Mouse (Mus musculus) left cerebral cortex, postnatal 4 days (tissue): ENCODE data around the gene Il12rb1. TPM values are rescaled to one million over a fixed set of nuclear protein-coding genes. Genes with fewer than 3 reads are reported as not detected.

ENCODE experiments used
- DNase-seq: peaks from one replicate; pipeline ENCODE4 v3.0.0-alpha.2; 2022
- intact Hi-C: fragments of 180-260 bp; cut with DNase I; formaldehyde crosslinking; loops from one replicate; pipeline ENCODE4 v1.15.1; 2025
- total RNA-seq, 2 experiments: library from RNA; stranded (reverse); gene quantifications; 2 replicates each; pipeline ENCODE4 v1.2.3; 2021

The Il12rb1 gene
- total RNA-seq, 2 experiments from 2014 or later: 0.20 to 0.22 TPM

- peak; percentile 83 for DNase-seq
- intact Hi-C loops: no loop called here
These were observed 34.8 kb upstream of the Il12rb1 start for GRCm38 (mm10) chr8:70773410-70773809.

DNA sequence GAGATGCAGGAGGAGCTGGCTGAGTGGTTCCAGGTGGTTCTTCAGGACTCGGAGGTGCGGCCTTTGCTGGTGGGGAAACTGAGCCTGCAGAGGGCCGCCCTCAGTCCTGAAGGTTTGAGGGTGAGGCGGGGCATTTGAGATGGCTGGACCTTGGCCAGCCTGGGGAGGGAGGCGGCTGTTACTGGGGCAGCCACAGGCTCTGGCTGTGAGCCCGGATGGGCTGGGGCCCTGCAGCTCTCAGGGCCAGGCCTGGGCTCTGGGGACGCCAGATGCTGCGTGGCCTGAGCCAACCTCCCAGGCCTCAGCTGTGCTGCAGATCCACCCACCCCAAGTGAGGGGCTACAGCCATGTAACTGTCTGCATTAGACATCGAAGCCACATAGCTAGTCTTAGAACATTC is 34.4 kb upstream of the Il12rb1 start:
- peak; percentile 97 for DNase-seq
- intact Hi-C loops: no loop called here

GRCm38 (mm10) chr8:70774740-70775139 is 33.5 kb upstream of the Il12rb1 start:
- DNase-seq: peak; percentile 42
- intact Hi-C loops: no loop called here

GRCm38 (mm10) chr8:70775227-70775626 is 33.0 kb upstream of the Il12rb1 start:
- intact Hi-C loops: no loop called here

DNA sequence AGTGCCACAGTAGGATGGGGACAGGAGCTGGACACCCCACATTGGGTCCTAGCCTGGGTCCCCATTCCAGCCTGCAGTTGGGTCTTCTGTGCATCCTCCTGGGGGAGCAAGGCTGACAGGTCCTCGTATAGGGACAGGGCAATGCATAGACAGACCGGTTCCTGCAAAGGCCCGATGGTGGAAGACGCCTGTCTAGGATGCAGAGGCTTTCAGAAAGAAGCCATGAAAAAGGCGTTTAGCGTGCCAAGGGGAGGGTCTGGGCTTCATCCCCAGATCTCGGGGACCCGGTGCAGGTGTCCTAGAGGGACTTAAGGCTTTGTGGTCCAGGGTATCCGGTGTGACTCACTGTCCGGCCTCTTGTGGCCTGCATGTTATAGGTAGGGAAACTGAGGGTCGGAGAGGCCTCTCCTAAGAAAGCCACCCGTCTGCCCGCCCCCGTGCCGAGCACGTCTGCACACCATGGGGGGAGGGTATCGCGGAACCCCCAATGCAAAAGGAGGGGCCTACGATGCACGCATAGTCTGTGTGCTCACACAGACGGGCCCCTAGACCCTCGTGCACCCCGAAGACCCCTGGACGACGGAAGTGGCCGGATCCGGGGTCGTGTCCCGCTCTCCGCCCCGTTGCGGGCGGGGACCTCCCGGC is 32.3 kb upstream of the Il12rb1 start:
- intact Hi-C loops: no loop called here
- no peak for DNase-seq

More at GRCm38 (mm10) chr8:70775227-70775626, 33.0 kb upstream of the Il12rb1 start:
- DNase-seq: peak; percentile 45

DNA sequence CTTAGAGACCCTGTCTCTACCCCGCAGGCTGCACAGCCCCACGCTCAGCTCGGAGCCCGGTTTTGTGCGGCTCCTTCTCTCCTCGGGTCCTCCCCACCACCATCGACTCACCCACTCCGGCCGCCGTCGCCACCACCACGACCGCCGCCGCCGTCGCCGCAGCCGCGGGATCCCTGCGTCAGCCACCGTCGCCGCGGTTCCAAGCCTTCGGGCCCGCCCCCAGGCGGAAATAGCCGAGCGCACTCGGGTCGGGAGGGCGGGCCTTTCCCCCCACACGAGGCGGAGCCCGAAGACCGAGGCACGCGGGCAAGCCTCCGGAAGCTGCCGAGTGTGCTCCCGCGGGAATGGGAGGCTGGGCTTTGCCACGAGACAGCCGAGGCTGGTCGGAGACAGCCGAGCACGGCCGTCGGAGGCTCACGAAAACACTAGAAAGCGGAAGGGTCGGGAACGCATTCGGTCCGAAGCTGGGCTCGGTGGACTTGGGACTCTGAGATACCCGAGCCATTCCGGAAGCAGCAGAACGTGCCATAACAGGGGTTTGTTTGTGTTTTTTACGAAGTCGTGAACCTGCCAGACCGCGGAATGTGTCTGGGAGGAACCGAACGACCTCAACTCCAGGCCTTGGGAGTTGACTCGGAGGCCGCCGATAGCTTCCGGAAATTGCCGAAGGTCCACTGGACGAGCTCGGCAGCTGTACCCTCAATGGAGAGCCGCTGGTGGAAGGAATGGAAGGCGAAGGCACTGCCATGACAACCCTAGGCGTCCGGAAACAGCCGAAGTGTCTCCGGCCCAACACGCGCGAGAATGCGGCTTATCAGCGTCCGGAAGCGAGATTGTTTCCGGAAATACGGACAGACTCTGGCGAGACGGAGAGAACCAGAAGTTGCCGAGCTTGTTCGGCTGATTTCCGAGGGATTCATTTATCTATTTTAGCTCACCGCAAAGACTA is 31.5 kb upstream of the Il12rb1 start, which contains the start of gene Pik3r2:
Pik3r2 (minus strand) TSS at position 218 of the 949 bp plus-strand sequence.
- intact Hi-C loops: no loop called here
- peak; percentile 99 for DNase-seq

DNA sequence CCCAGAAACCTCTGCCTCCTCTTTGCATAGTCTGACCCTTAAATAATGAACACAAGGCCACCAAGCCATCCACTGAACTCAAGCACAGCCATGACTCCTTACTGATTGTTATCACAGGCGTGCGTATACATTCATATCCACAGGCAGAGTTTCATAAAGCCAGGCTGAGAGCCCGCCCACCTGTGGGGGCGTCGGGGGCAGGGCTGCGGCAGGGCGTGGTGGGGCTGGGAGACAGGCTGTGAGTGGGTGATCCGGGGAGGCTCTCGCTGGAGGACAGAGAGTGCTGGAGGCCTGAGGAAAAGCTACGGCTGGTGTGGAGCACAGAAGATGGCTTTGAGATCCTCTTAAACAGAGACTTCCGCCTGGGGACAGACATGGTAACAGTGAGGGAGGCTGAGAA is 28.2 kb upstream of the Il12rb1 start:
- DNase-seq: no peak
- intact Hi-C loops: no loop called here

GRCm38 (mm10) chr8:70786291-70787050 is 21.8 kb upstream of the Il12rb1 start:
- intact Hi-C loops: no loop called here

DNA sequence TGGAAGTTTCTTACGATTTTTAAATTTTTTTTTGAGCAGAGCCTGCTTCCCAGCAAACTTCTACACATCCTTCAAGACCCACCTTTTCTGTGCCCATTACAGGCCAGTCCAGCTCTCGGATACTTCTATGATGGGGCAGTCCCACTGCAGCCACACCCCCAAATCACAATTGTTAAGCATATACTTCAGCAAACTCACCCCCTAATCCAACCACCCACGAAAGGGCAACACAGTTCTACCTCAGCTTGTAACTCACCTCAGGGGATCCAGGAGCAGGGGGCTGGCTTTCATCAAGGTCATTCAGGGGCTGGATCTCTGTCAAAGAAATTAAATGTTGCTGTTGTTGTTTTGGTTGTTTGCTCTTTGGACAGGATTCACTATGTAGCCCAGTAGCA is 21.2 kb upstream of the Il12rb1 start:
- no peak for DNase-seq
- intact Hi-C loops: no loop called here

More at GRCm38 (mm10) chr8:70786291-70787050, 21.8 kb upstream of the Il12rb1 start:
- DNase-seq: no peak

GRCm38 (mm10) chr8:70787941-70788667 is 20.1 kb upstream of the Il12rb1 start:
- DNase-seq: peak; percentile 80
- intact Hi-C loops: no loop called here

DNA sequence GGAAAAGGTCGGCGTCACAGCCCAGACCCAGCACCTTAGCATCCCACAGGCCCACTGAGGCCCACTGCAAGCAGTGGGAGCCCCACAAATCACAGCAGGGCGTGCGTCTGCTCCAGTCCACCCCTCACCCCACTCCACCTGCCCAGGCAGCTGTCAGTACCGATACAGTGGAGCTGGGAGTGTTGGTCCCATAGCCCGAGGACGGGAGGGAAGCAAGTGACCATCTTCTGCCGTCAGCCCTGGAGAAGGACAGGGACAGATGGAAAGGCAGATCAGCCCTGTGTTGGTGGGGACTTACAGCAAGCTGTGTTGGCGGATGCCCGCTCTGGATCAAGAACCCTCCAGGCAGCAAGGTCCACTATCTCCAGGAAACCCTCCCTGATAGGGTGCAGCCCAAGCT is 19.2 kb upstream of the Il12rb1 start:
- intact Hi-C loops: no loop called here
- DNase-seq: no peak

- intact Hi-C loops: no loop called here
- DNase-seq: no peak
These were observed 17.4 kb upstream of the Il12rb1 start for GRCm38 (mm10) chr8:70790846-70791245.

DNA sequence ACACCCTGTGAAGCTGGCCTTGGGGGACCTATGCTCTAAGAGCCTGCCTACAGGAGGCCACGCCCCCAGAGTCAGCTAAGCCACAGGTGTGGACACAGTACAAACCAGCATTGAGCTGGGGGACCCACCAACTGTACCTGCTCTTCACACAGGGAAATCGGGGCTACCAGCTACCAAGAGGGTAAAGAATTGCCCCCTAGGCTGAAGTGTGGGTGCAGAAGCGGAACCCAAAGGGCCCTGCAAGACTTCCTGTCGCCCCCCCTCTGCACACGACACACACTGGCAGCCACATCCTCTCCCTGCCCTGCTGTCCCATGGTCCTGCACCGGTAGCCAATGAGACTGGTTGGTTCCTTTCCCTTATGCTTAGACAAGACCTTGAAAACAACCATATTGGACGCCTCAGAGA is 17.0 kb upstream of the Il12rb1 start:
- no peak for DNase-seq
- intact Hi-C loops: no loop called here

DNA sequence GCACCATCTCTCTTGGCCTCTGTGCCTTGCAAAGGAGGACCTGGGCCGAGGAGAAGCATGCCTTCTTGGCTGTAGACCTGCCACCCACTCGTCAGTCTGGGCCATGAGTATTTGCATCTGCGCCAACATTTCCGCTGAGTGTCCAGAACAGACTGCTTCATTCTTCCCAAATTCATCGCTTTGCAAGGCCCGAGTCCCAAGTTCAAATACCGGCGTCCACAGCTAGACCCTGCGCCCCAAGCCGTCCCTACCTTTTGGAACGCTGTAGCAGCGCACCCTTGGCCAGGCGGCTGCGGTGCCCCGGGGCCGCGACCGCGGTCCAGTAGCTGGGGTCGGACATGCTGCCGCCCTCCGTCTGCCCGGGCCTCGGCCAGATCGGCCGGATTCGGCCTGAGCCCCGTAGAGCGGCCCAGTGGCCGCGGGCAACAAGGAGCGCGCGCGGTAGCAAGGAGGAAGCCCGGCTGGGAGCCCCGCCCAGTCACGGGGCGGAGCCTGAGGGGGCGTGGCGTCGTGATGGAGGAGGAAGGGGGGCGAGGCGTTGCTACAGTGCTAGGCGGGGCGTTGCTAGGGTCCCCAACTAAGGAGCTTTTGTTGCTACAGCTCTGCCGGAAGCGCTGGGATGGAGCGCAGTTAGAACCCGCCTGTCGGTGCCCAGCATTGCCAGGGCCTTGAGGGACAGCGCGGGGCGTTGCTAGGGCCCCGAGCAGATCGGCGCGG is 16.1 kb upstream of the Il12rb1 start:
- intact Hi-C loops: no loop called here
- peak; percentile 98 for DNase-seq

DNA sequence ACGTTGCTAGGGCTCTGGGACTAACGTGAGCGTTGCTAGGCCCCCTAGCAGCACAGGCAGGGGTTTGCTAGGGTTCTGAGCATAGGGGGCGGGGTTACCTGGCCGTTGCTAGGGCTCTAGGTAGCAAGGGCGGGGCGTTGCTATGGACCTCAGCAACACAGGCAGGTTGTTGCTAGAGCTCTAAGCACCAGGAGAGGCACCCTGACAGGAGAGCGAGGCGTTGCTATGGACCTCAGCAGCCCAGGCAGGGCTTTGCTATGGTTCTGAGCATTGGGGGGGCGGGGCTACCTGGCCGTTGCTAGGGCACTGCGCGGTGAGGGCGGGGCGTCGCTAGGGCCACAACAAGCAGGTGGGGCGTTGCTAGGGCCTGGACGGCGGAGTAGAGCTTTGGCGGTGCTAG is 15.5 kb upstream of the Il12rb1 start:
- peak; percentile 75 for DNase-seq
- intact Hi-C loops: no loop called here

DNA sequence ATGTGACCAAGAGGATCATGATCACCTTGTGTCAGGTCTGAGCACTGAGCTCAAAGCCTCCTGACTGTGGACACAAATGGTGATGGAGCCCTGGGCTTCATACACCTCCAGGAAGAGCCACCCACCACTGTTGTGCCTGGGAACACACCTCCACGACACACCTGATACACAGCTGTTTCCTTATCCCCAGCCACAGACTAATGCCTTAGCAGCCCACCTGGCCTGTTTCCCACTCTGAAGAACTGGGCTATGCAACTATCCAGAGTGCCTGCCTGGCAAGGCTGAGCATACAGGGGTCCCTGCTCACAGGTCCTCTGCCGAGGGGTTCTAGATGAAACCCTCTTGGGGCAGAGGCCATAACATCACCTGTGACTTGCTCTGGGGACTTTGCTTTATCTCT is 14.0 kb upstream of the Il12rb1 start:
- intact Hi-C loops: no loop called here
- DNase-seq: no peak

GRCm38 (mm10) chr8:70795370-70795769 is 12.9 kb upstream of the Il12rb1 start:
- no peak for DNase-seq
- intact Hi-C loops: no loop called here

DNA sequence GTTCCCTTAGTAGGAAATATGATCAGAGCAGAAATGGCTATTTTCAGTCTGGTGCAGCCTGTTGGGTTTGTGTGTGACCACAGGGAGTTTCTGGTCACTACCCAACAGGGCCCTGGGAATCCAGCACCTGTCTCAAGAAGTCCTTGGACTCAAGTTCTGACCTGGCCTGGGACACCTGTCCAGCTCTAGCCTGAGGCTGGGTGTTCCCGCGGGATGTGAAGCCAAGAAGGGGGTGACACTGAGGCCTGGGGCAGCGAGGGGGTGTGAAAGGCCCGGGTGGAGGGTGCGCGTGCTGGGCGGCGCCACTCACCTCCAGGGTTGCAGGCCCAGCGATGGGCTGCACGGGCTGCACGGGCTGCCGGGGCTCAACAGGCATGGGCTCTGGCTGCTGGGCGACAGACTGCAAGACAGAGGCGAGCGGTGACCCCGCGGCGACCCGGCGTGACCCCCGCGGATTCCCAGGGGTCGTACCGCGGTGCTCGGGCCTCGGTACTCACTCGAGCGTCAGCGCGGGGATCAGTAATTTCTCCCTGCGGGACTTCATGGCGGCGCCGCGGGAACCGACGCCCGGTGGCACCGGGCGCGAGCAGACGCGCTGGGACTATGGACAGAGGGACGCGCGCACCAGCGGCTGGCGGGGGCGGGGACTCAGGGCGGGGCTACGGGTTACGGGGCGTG is 11.7 kb upstream of the Il12rb1 start:
- intact Hi-C loops: no loop called here
- DNase-seq: peak; percentile 82
